Mouse (Mus musculus): ENCODE measurements around the gene C8a. TPM values are rescaled to one million over a fixed set of nuclear protein-coding genes. Genes with fewer than 3 reads are reported as not detected.

Gene C8a
- total and polyA plus RNA-seq, 2 experiments from 2014 or later: not detected

DNA sequence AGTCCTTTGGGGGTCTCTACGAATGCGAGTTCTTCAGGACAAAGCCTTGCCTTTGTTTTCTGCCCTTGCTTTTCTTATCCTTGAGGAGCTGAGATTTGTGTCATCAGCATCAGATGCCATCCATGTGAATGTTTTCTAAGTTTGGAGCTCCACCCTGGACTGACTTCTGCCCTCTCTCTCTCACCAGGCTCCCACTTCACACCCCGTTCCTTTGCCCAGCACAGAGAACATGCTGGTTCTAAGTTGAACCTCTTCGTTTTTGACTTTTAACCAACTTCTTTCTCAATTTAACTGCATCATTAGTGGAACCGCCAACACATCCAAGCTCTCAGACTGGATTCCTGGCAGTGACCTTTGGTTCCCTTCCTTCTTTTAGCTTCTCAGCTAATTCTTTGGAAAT lies 6.0 kb downstream of the C8a start:
- 90% methylated on average over 5 of the region's 5 CpGs for WGBS
- Histone ChIP-seq H3K4me1 (ENCODE audit: insufficient read depth) (no peaks in the 10 kb centered on the region), H3K27me3 (ENCODE audit: insufficient read depth, low read length) (no peaks in the 10 kb centered on the region), H3K9me3 (ENCODE audit: low read length) (no peaks in the 10 kb centered on the region), H3K36me3 (ENCODE audit: insufficient read depth) (no peaks in the 10 kb centered on the region), H3K9ac (no peak overlapping the region), H3K4me2 (ENCODE audit: low read depth) (no peak overlapping the region), H3K4me3 (ENCODE audit: low read depth, low read length) (no peak overlapping the region), H3K27ac (ENCODE audit: low read depth, low read length) (no peak overlapping the region)
- no peak for TF ChIP-seq CTCF (IDR thresholded peaks at IDR 0.05; ENCODE audit: low read depth)
- ATAC-seq (no peak), DNase-seq (no peak)

DNA sequence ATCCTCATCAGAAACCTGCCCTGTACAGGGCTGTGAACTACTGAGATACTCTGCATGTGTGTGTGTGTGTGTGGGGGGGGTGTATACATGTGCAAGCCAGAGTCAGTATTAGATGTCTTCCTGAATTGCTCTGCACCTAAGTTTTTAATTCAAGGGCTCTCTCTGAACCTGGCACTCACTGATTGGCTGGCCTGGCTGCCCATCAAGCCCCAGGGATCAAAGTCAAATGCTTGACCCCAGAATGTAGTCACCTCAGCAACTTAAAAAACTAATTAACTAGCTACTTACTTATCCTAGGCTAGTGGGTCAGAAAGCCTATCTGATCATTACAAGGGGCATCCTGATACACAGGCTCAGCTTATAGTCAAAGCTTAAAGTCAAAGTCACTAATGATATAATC lies 6.6 kb downstream of the C8a start:
- no peak overlapping the region for H3K9ac ChIP-seq
- no peaks in the 10 kb centered on the region for H3K4me1 ChIP-seq (ENCODE audit: insufficient read depth)
- TF ChIP-seq CTCF (IDR thresholded peaks at IDR 0.05; ENCODE audit: low read depth): no peak
- H3K4me2 ChIP-seq (ENCODE audit: low read depth): no peak overlapping the region
- H3K27ac ChIP-seq (ENCODE audit: low read depth, low read length): no peak overlapping the region
- DNase-seq (no peak), ATAC-seq (no peak)
- H3K36me3 ChIP-seq (ENCODE audit: insufficient read depth): no peaks in the 10 kb centered on the region
- H3K27me3 ChIP-seq (ENCODE audit: insufficient read depth, low read length): no peaks in the 10 kb centered on the region
- no peak overlapping the region for H3K4me3 ChIP-seq (ENCODE audit: low read depth, low read length)
- H3K9me3 ChIP-seq (ENCODE audit: low read length): no peaks in the 10 kb centered on the region

DNA sequence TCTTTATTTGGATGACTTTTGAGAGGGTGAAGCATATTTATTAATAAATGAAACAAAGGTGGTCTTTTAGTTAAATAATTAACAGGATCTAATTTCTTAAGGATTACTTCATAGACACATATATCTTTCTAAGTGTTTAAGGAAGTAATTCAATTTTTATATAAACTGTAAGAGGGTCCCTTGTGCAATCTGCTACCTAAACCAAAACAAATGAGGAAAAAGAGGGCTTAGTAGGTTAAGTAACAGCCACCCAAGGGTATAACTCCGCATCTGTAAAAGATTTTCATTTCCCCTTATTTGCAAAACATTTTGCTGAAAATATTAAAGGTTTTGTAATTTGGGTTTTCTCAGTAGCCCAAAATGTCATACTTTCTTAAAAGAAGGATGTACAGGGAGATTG lies 11.8 kb downstream of the C8a start:
- no peak overlapping the region for H3K27ac ChIP-seq (ENCODE audit: low read depth, low read length)
- H3K27me3 ChIP-seq (ENCODE audit: insufficient read depth, low read length): no peaks in the 10 kb centered on the region
- no peak for TF ChIP-seq CTCF (IDR thresholded peaks at IDR 0.05; ENCODE audit: low read depth)
- H3K4me1 ChIP-seq (ENCODE audit: insufficient read depth): no peaks in the 10 kb centered on the region
- DNase-seq (no peak), ATAC-seq (no peak)
- H3K36me3 ChIP-seq (ENCODE audit: insufficient read depth): no peaks in the 10 kb centered on the region
- WGBS: 98% methylated on average over 1 of the region's 1 CpGs
- no peak overlapping the region for H3K4me3 ChIP-seq (ENCODE audit: low read depth, low read length)
- H3K4me2 ChIP-seq (ENCODE audit: low read depth): no peak overlapping the region
- H3K9ac ChIP-seq: no peak overlapping the region
- no peaks in the 10 kb centered on the region for H3K9me3 ChIP-seq (ENCODE audit: low read length)

DNA sequence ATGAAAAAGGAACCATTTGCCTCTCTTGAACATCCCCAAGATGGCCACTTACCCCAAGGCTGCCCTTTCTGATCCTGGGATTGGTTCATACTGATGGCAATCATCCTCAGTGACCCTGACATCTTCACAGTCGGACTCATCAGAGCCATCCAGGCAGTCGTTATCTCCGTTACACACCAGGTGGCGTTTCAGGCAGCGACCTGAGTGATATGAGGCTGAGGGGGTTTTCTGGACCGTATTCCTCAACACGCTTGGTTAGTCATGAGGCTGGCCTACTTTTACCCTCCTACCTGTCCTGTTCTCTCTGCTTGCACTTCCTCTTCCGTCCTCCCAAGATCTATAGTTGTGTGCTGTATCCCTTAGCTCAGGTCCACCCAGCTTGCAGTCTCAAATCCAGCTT lies 15.0 kb downstream of the C8a start:
- H3K9me3 ChIP-seq (ENCODE audit: low read length): no peaks in the 10 kb centered on the region

DNA sequence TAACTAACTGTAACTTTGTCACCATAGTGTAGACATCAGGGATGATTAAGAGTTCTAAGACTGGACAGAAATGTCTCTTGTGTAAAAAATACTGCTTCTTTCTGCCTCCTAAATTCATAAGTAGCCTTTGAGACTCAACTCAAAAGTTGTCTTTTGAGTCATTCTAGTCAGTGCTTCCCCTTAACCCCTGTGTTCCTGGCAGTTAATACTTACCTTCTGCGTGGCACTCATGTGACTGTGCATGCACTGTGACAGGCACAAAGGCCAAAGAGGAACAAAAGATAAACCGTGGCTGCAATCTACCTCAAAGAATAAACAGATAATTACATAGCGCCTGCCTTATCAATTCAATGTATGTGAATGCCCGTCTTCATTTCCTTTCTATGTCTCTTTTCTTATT lies 18.4 kb downstream of the C8a start:
- H3K9ac ChIP-seq: no peak overlapping the region
- H3K27me3 ChIP-seq (ENCODE audit: insufficient read depth, low read length): no peaks in the 10 kb centered on the region
- H3K4me3 ChIP-seq (ENCODE audit: low read depth, low read length): no peak overlapping the region
- H3K4me2 ChIP-seq (ENCODE audit: low read depth): no peak overlapping the region
- no peaks in the 10 kb centered on the region for H3K9me3 ChIP-seq (ENCODE audit: low read length)
- WGBS: 61% methylated on average over 4 of the region's 4 CpGs
- H3K27ac ChIP-seq (ENCODE audit: low read depth, low read length): no peak overlapping the region
- no peak for TF ChIP-seq CTCF (IDR thresholded peaks at IDR 0.05; ENCODE audit: low read depth)
- no peaks in the 10 kb centered on the region for H3K36me3 ChIP-seq (ENCODE audit: insufficient read depth)
- ATAC-seq (no peak), DNase-seq (no peak)
- no peaks in the 10 kb centered on the region for H3K4me1 ChIP-seq (ENCODE audit: insufficient read depth)

More for the DNA sequence above, 15.0 kb downstream of the C8a start:
- no peak overlapping the region for H3K4me2 ChIP-seq (ENCODE audit: low read depth)
- 80% methylated on average over 8 of the region's 8 CpGs for WGBS
- no peaks in the 10 kb centered on the region for H3K4me1 ChIP-seq (ENCODE audit: insufficient read depth)
- no peak for ATAC-seq
- no peak overlapping the region for H3K9ac ChIP-seq
- H3K27ac ChIP-seq (ENCODE audit: low read depth, low read length): no peak overlapping the region
- H3K4me3 ChIP-seq (ENCODE audit: low read depth, low read length): no peak overlapping the region
- H3K27me3 ChIP-seq (ENCODE audit: insufficient read depth, low read length): no peaks in the 10 kb centered on the region
- TF ChIP-seq CTCF (IDR thresholded peaks at IDR 0.05; ENCODE audit: low read depth): no peak
- no peak for DNase-seq
- no peaks in the 10 kb centered on the region for H3K36me3 ChIP-seq (ENCODE audit: insufficient read depth)

DNA sequence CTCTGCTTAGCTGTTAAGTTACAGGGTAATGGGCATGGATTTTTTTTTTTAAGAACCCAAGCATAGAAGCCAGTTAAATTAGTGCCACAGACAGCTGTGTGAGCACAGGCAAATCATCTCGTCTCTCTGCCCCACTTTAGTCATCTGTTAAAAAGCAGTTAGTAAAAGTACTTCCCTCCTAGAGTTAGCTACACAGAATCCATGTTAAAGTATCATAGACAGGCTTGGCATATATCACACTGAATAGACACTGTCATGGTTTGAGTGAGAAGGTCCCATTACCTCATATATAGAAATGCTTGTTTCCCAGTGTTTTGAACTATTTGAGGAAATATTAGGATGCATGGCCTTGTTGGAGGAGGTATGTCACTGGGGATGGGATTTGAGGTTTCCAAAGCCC lies 19.2 kb downstream of the C8a start, which contains the start of gene Gm17662:
Gm17662 (plus strand) TSS at position 301 of the 400 bp plus-strand sequence.
- DNase-seq (no peak), ATAC-seq (no peak)
- no peak within 1 kb of the TSS for H3K4me2 ChIP-seq (ENCODE audit: low read depth)
- H3K9ac ChIP-seq: no peak within 1 kb of the TSS
- no peaks in the 10 kb centered on the region for H3K9me3 ChIP-seq (ENCODE audit: low read length)
- H3K36me3 ChIP-seq (ENCODE audit: insufficient read depth): no peaks in the 10 kb centered on the region
- no peak for TF ChIP-seq CTCF (IDR thresholded peaks at IDR 0.05; ENCODE audit: low read depth)
- H3K4me1 ChIP-seq (ENCODE audit: insufficient read depth): no peaks in the 10 kb centered on the region
- WGBS: 79% methylated on average over 1 of the region's 1 CpGs
- H3K4me3 ChIP-seq (ENCODE audit: low read depth, low read length): no peak within 1 kb of the TSS
- H3K27ac ChIP-seq (ENCODE audit: low read depth, low read length): no peak within 1 kb of the TSS
- H3K27me3 ChIP-seq (ENCODE audit: insufficient read depth, low read length): no peaks in the 10 kb centered on the region

DNA sequence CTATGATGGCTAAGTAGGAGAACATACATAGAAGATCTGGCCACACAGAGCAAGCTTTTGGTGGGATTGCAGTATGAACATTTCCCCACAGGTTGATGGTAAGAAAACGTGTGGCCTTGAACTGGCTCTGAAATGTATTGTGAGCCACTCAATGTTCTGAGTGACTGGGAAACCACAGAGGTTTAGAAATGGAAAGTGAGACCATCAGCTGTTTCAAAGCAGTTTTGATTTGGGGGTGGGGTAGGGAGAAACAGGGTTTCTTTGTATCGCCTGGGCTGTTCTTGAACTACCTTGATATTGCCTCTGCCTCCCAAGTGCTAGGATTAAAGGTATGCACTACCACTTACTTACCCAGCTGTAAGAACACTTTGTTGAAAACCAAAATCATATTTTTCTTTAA lies 21.0 kb downstream of the C8a start:
- H3K9ac ChIP-seq: no peak overlapping the region
- H3K9me3 ChIP-seq (ENCODE audit: low read length): no peaks in the 10 kb centered on the region
- H3K27ac ChIP-seq (ENCODE audit: low read depth, low read length): no peak overlapping the region
- no peak overlapping the region for H3K4me2 ChIP-seq (ENCODE audit: low read depth)
- ATAC-seq (no peak), DNase-seq (no peak)
- H3K36me3 ChIP-seq (ENCODE audit: insufficient read depth): no peaks in the 10 kb centered on the region
- no peaks in the 10 kb centered on the region for H3K4me1 ChIP-seq (ENCODE audit: insufficient read depth)
- H3K4me3 ChIP-seq (ENCODE audit: low read depth, low read length): no peak overlapping the region
- no peak for TF ChIP-seq CTCF (IDR thresholded peaks at IDR 0.05; ENCODE audit: low read depth)
- WGBS: 76% methylated on average over 2 of the region's 2 CpGs
- no peaks in the 10 kb centered on the region for H3K27me3 ChIP-seq (ENCODE audit: insufficient read depth, low read length)

DNA sequence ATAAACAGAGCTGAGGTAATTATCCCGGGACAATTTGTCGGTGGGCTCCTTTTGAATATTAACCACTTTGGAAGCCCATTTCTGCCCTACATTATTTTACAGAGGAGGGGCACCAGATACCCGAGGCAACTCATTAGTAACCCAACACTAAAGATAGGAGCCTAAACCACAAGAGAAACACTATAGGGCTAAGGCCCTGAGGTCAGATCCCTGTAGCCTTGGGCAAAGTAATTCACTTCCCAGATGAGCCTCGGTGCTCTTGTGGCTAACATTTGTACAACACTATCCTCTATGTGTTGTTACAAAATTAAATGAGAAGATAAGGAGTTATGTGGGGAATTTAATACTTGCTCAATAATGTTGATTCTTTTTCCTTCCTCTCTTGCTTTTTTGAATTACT lies 32.7 kb downstream of the C8a start:
- TF ChIP-seq CTCF (IDR thresholded peaks at IDR 0.05; ENCODE audit: low read depth): no peak
- no peak overlapping the region for H3K9ac ChIP-seq
- H3K4me1 ChIP-seq (ENCODE audit: insufficient read depth): no peaks in the 10 kb centered on the region
- no peaks in the 10 kb centered on the region for H3K27me3 ChIP-seq (ENCODE audit: insufficient read depth, low read length)
- 37% methylated on average over 4 of the region's 4 CpGs for WGBS
- ATAC-seq (no peak), DNase-seq (no peak)
- no peaks in the 10 kb centered on the region for H3K9me3 ChIP-seq (ENCODE audit: low read length)
- H3K27ac ChIP-seq (ENCODE audit: low read depth, low read length): no peak overlapping the region
- H3K4me2 ChIP-seq (ENCODE audit: low read depth): no peak overlapping the region
- H3K36me3 ChIP-seq (ENCODE audit: insufficient read depth): no peaks in the 10 kb centered on the region
- H3K4me3 ChIP-seq (ENCODE audit: low read depth, low read length): no peak overlapping the region
